Mouse (Mus musculus): ENCODE data around the gene 5530401A14Rik. TPM values are rescaled to one million over a fixed set of nuclear protein-coding genes. Genes with fewer than 3 reads are reported as not detected.

The 5530401A14Rik gene
- not detected in 2 replicates for polyA plus RNA-seq (2015; fragmentation: Nextera tagmentation; extraction: Ambion mirVana)

DNA sequence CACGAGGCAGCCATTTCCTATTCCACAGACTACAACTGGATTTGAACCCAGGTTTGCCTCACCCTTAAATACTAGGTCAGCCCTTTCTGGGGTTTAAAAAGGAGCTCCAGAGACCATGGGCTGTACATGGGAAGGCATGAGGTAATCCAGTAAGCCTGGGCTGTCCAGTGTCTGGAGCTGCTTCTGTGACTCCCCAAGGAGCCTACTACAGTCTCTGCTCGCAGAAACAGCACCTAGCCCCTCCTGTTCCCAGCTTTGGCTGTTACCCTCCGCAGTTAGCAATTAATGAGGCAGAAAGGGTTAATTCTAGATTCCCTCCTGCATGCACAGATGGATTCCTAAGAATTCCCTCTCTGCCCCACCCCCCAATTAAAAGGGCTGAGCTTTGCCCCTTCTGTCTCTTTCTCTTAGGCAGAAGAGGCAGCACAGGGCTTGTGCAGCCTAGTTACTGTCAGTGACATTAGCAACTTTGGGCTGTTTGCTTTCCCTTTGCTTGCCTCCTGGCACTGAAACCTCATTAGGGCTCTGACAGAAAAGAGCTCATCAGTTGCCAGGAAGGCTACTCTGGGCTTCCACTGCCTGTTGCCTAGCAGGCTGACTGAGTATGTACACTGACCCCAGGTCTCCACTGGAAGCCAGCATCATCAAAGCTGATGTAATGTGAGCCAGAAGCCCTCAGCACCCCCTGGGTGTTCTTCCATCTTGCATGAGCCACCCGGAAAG lies at the start of gene 5530401A14Rik:
5530401A14Rik (plus strand) TSS at position 424 of the 723 bp plus-strand sequence.
- Histone ChIP-seq H3K4me3 (ENCODE audit: low read depth, low read length) (no peak within 1 kb of the TSS), H3K36me3 (ENCODE audit: control insufficient read depth, insufficient read depth) (no peaks in the 10 kb centered on the region), H3K27ac (ENCODE audit: low read length) (no peak within 1 kb of the TSS), H3K9ac (ENCODE audit: low read depth, low read length) (no peak within 1 kb of the TSS), H3K27me3 (ENCODE audit: control insufficient read depth, insufficient read depth, low read depth, low read length) (no peaks in the 10 kb centered on the region), H3K4me1 (ENCODE audit: control insufficient read depth, low read depth, low read length) (no peaks in the 10 kb centered on the region), H3K9me3 (replicated peaks; ENCODE audit: control insufficient read depth, low read length) (no peaks in the 10 kb centered on the region), H3K4me2 (ENCODE audit: low read depth, low read length) (no peak within 1 kb of the TSS)
- no peak for ATAC-seq (ENCODE audit: low read depth)
- 28% methylated on average over 4 of the region's 4 CpGs for whole genome bisulfite sequencing (ENCODE audit: insufficient replicate concordance)

DNA sequence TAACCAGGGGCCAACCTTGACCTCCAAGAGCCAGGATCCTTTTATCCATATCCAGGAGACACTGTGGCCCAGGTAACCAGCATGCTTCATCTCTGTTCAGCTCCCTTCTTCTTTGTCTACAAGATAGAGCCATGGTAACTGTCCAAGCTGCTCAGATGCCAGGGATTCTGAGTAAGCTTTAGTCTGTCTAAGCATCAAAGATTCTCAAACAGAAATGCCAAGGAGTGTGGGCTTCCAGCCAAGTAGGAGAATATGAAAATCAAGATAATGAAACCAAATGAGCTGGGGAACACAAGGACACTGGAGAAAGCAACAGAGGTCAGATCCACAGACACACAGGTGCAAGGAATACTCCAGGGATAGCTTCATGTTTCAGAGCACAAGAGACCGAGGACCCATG lies 45.7 kb upstream of the 5530401A14Rik start:
- no peak for ATAC-seq (ENCODE audit: low read depth)
- Histone ChIP-seq H3K27ac (ENCODE audit: low read length) (no peak overlapping the region), H3K4me2 (ENCODE audit: low read depth, low read length) (no peak overlapping the region), H3K4me3 (ENCODE audit: low read depth, low read length) (no peak overlapping the region), H3K4me1 (ENCODE audit: control insufficient read depth, low read depth, low read length) (no peaks in the 10 kb centered on the region), H3K27me3 (ENCODE audit: control insufficient read depth, insufficient read depth, low read depth, low read length) (no peaks in the 10 kb centered on the region), H3K9ac (ENCODE audit: low read depth, low read length) (no peak overlapping the region), H3K9me3 (replicated peaks; ENCODE audit: control insufficient read depth, low read length) (no peaks in the 10 kb centered on the region), H3K36me3 (ENCODE audit: control insufficient read depth, insufficient read depth) (no peaks in the 10 kb centered on the region)
- WGBS (ENCODE audit: insufficient replicate concordance) = 71% methylated on average over 1 of the region's 1 CpGs

DNA sequence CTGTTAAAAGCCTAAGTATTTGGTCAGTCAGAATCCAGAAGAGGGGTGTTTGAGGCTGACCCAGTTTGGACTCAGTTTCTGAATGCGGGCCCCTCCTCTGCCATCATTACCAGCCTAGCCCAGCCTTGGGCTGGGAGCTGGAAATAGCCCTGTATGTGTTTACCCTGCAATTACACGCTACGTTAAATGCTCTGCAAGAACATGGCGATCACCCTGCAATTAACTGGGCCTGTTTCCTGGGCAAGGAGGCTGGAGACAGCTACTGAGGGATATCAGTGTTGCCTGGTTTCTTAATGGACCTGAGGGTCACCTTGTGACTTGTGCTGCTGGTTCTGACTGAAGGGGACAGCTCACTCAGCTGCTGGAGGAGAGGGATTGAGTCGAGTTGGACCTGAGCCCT lies 43.9 kb upstream of the 5530401A14Rik start:
- no peak overlapping the region for H3K27ac ChIP-seq (ENCODE audit: low read length)
- no peak for ATAC-seq (ENCODE audit: low read depth)
- H3K27me3 ChIP-seq (ENCODE audit: control insufficient read depth, insufficient read depth, low read depth, low read length) = no peaks in the 10 kb centered on the region
- H3K9me3 ChIP-seq (replicated peaks; ENCODE audit: control insufficient read depth, low read length) = no peaks in the 10 kb centered on the region
- H3K4me3 ChIP-seq (ENCODE audit: low read depth, low read length) = no peak overlapping the region
- H3K9ac ChIP-seq (ENCODE audit: low read depth, low read length) = no peak overlapping the region
- H3K36me3 ChIP-seq (ENCODE audit: control insufficient read depth, insufficient read depth) = no peaks in the 10 kb centered on the region
- no peaks in the 10 kb centered on the region for H3K4me1 ChIP-seq (ENCODE audit: control insufficient read depth, low read depth, low read length)
- WGBS (ENCODE audit: insufficient replicate concordance) = 46% methylated on average over 5 of the region's 5 CpGs
- H3K4me2 ChIP-seq (ENCODE audit: low read depth, low read length) = no peak overlapping the region

DNA sequence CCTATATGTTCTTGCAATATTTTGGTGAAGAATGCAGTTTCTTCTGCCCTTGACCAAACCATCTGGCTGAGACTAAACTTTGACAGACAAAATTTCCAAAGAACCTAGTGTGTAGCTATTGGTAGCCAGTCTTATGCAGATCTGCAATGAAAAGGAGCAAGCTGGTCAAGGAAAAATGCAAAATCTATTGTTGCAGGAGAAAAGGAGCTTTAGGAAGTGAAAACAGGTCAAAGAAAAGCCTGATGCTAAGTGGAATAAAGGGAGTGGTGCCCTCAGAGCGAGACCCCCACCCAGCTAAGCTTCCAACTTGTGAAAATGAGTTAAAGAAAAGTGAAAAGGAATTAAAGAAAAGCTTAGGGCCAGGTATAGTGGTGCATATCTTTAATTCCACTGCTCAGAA lies 28.1 kb upstream of the 5530401A14Rik start:
- H3K27ac ChIP-seq (ENCODE audit: low read length) = no peak overlapping the region
- ATAC-seq (ENCODE audit: low read depth) = no peak
- H3K4me2 ChIP-seq (ENCODE audit: low read depth, low read length) = no peak overlapping the region
- no peak overlapping the region for H3K9ac ChIP-seq (ENCODE audit: low read depth, low read length)
- no peaks in the 10 kb centered on the region for H3K36me3 ChIP-seq (ENCODE audit: control insufficient read depth, insufficient read depth)
- no peaks in the 10 kb centered on the region for H3K27me3 ChIP-seq (ENCODE audit: control insufficient read depth, insufficient read depth, low read depth, low read length)
- 34% methylated on average over 1 of the region's 1 CpGs for WGBS (ENCODE audit: insufficient replicate concordance)
- H3K4me1 ChIP-seq (ENCODE audit: control insufficient read depth, low read depth, low read length) = no peaks in the 10 kb centered on the region
- no peaks in the 10 kb centered on the region for H3K9me3 ChIP-seq (replicated peaks; ENCODE audit: control insufficient read depth, low read length)
- no peak overlapping the region for H3K4me3 ChIP-seq (ENCODE audit: low read depth, low read length)

DNA sequence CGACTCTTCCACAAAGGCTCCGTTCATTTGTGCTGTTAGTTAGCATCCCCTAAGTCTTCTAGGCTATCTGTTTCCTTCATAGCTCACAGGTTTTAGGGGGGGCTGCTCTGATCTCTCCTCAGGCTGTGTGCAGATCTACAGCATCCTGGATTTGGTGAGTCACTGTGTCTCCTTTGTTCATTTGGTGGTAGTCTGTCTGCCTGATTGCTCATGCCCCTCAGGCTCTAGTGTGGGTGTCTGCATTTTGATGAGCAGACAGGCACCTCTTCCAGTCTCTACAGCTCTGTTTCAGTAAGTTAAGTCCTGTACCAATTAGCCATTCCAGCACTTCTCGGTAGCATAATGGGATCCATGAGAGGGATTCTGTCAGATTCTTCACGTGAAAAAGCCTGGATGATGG lies 22.0 kb upstream of the 5530401A14Rik start:
- no peaks in the 10 kb centered on the region for H3K4me1 ChIP-seq (ENCODE audit: control insufficient read depth, low read depth, low read length)
- no peak overlapping the region for H3K4me3 ChIP-seq (ENCODE audit: low read depth, low read length)
- no peaks in the 10 kb centered on the region for H3K9me3 ChIP-seq (replicated peaks; ENCODE audit: control insufficient read depth, low read length)
- WGBS (ENCODE audit: insufficient replicate concordance) = 53% methylated on average over 4 of the region's 4 CpGs
- no peaks in the 10 kb centered on the region for H3K27me3 ChIP-seq (ENCODE audit: control insufficient read depth, insufficient read depth, low read depth, low read length)
- H3K36me3 ChIP-seq (ENCODE audit: control insufficient read depth, insufficient read depth) = no peaks in the 10 kb centered on the region
- H3K27ac ChIP-seq (ENCODE audit: low read length) = no peak overlapping the region
- ATAC-seq (ENCODE audit: low read depth) = no peak
- H3K4me2 ChIP-seq (ENCODE audit: low read depth, low read length) = no peak overlapping the region
- no peak overlapping the region for H3K9ac ChIP-seq (ENCODE audit: low read depth, low read length)

DNA sequence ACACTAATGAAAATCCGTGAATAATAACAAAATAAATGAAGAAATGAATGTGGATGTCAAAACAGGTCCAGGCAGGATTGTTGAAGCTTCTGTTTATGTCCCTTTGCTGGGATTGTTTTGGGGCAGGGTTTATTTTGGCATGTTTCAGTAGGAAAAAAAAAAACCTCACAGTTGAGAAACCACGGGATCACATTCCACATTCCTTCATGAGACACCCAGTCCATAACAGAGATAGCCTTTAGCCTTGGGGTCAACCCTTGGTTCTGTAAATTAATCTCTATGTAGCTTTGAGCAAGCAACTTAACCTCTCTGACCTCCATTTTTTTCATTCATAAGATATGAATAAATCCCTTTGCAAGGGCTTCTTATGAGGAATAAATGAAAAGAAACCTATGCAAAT lies 19.5 kb upstream of the 5530401A14Rik start:
- Histone ChIP-seq H3K9ac (ENCODE audit: low read depth, low read length) (no peak overlapping the region), H3K4me2 (ENCODE audit: low read depth, low read length) (no peak overlapping the region), H3K27ac (ENCODE audit: low read length) (no peak overlapping the region), H3K36me3 (ENCODE audit: control insufficient read depth, insufficient read depth) (no peaks in the 10 kb centered on the region), H3K9me3 (replicated peaks; ENCODE audit: control insufficient read depth, low read length) (no peaks in the 10 kb centered on the region), H3K4me3 (ENCODE audit: low read depth, low read length) (no peak overlapping the region), H3K4me1 (ENCODE audit: control insufficient read depth, low read depth, low read length) (no peaks in the 10 kb centered on the region), H3K27me3 (ENCODE audit: control insufficient read depth, insufficient read depth, low read depth, low read length) (no peaks in the 10 kb centered on the region)
- no peak for ATAC-seq (ENCODE audit: low read depth)
- 31% methylated on average over 2 of the region's 2 CpGs for WGBS (ENCODE audit: insufficient replicate concordance)

DNA sequence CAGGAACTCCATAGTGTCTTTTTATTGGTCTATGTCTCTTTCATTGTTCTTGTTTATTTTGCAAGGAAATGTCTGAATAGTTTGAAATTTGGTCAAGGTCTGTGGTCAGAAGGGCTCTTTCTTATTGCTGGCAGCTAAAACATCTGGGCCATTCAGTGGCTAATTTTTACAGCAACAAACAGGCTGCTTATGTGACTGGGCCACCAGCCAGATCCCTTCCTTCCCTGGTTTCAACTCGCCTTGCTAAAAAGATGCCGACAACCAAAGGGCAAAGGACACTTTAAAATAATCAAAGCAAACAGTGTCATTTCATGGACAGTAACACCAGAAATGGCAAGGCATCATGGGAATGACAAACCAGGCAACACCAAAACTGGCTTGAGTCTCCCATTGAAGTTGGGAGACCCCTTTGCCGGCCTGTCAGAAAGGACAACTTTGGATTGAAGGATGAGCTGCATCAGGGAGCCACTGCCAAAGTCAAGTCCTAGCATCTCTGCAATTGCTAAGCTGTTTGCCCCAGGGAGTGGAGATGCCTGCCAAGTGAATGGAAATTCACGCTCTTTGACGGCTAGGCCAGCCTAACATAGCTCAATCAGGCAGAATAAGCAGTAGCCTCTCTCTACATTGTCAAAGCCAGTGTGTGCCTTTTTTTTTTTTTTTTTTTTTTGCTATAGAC lies 15.3 kb upstream of the 5530401A14Rik start:
- no peak for ATAC-seq (ENCODE audit: low read depth)
- Histone ChIP-seq H3K4me3 (ENCODE audit: low read depth, low read length) (no peak overlapping the region), H3K4me1 (ENCODE audit: control insufficient read depth, low read depth, low read length) (no peaks in the 10 kb centered on the region), H3K9me3 (replicated peaks; ENCODE audit: control insufficient read depth, low read length) (no peaks in the 10 kb centered on the region), H3K36me3 (ENCODE audit: control insufficient read depth, insufficient read depth) (no peaks in the 10 kb centered on the region), H3K27ac (ENCODE audit: low read length) (no peak overlapping the region), H3K4me2 (ENCODE audit: low read depth, low read length) (no peak overlapping the region), H3K9ac (ENCODE audit: low read depth, low read length) (no peak overlapping the region), H3K27me3 (ENCODE audit: control insufficient read depth, insufficient read depth, low read depth, low read length) (no peaks in the 10 kb centered on the region)
- WGBS (ENCODE audit: insufficient replicate concordance) = 49% methylated on average over 5 of the region's 5 CpGs

DNA sequence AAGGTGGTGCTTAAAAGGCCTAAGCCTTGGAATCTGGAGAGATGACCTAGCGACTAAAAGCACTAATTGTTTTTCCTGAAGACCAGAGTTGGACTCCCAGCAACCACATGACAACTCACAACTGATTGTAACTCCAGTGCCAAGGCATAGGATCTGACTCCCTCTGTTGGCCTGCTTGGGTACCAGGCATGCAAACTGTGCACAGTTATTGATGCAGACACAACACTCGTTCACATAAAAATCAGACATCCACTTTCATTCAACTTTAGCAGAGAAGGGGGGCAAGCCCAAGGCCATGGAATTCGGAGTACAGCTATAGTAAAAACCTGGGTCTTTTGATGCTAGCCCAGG lies 14.8 kb upstream of the 5530401A14Rik start:
- H3K27me3 ChIP-seq (ENCODE audit: control insufficient read depth, insufficient read depth, low read depth, low read length) = no peaks in the 10 kb centered on the region
- WGBS (ENCODE audit: insufficient replicate concordance) = 37% methylated on average over 3 of the region's 3 CpGs
- no peaks in the 10 kb centered on the region for H3K9me3 ChIP-seq (replicated peaks; ENCODE audit: control insufficient read depth, low read length)
- no peak overlapping the region for H3K4me2 ChIP-seq (ENCODE audit: low read depth, low read length)
- H3K27ac ChIP-seq (ENCODE audit: low read length) = no peak overlapping the region
- no peak overlapping the region for H3K9ac ChIP-seq (ENCODE audit: low read depth, low read length)
- no peaks in the 10 kb centered on the region for H3K4me1 ChIP-seq (ENCODE audit: control insufficient read depth, low read depth, low read length)
- H3K36me3 ChIP-seq (ENCODE audit: control insufficient read depth, insufficient read depth) = no peaks in the 10 kb centered on the region
- H3K4me3 ChIP-seq (ENCODE audit: low read depth, low read length) = no peak overlapping the region
- ATAC-seq (ENCODE audit: low read depth) = no peak

DNA sequence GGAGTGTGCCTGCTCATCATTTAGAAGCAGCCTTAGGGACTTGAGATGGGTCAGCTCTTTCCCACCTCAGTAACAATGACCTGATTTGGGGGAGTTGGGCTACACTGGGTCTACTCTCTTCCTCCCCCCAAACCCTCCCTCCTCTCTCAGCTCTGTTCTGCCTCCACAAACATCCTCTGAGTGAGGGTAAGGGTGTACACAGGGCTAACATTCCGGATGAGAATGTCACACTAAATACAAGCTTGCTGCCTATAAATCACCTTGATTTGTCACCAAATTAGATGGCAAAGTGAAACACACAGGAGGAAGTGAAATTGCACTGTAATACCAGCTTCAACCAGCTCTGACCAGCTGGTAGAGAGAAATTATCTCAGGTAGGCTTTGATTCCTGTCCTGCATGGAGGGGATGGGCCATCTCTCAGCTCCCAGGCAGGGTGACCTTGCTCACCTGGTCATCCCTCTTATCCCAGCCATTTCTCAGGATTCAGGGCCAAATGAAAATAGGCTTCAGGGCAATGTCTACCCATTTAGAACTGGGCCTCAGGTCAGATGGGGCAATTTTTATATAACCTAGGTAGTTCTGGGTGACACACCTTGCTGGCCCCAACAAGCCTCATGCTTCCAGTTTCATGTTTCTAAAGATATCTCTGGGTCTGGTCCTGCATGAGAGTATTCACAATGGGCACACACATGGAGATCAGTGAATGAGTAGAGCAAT lies 12.5 kb upstream of the 5530401A14Rik start:
- Histone ChIP-seq H3K36me3 (ENCODE audit: control insufficient read depth, insufficient read depth) (no peaks in the 10 kb centered on the region), H3K4me1 (ENCODE audit: control insufficient read depth, low read depth, low read length) (no peaks in the 10 kb centered on the region), H3K4me2 (ENCODE audit: low read depth, low read length) (no peak overlapping the region), H3K27me3 (ENCODE audit: control insufficient read depth, insufficient read depth, low read depth, low read length) (no peaks in the 10 kb centered on the region), H3K27ac (ENCODE audit: low read length) (no peak overlapping the region), H3K9ac (ENCODE audit: low read depth, low read length) (no peak overlapping the region), H3K9me3 (replicated peaks; ENCODE audit: control insufficient read depth, low read length) (no peaks in the 10 kb centered on the region), H3K4me3 (ENCODE audit: low read depth, low read length) (no peak overlapping the region)
- 16% methylated on average over 1 of the region's 1 CpGs for WGBS (ENCODE audit: insufficient replicate concordance)
- ATAC-seq (ENCODE audit: low read depth) = no peak

All from liver, embryonic 16.5 days (tissue).